Mouse (Mus musculus): ENCODE measurements at regions not wholly inside any gene's neighbourhood (a gene's known extent, or its start where the extent isn't known, plus 50 kb on each side); places are given as distances from the start of the nearest gene placed in this dataset.

GRCm38 (mm10) chr10:43759186-43759905 is 142.2 kb downstream of the Qrsl1 start:
- WGBS: 90% methylated on average over 14 of the region's 14 CpGs
- Histone ChIP-seq H3K36me3 (ENCODE audit: control insufficient read depth, insufficient read depth) (no peaks in the 10 kb centered on the region), H3K4me3 (ENCODE audit: low read depth, low read length) (no peak overlapping the region), H3K27ac (ENCODE audit: low read depth, low read length) (no peak overlapping the region), H3K9me3 (ENCODE audit: control insufficient read depth) (no peaks in the 10 kb centered on the region), H3K9ac (ENCODE audit: low read depth, low read length) (no peak overlapping the region), H3K4me2 (replicated peaks; ENCODE audit: low read depth) (no peak overlapping the region), H3K27me3 (replicated peaks; ENCODE audit: control insufficient read depth, insufficient read depth, low read length) (no peaks in the 10 kb centered on the region), H3K4me1 (replicated peaks; ENCODE audit: control insufficient read depth, insufficient read depth, low read length) (no peaks in the 10 kb centered on the region; the same call in 1 of the 2 replicates)
- TF ChIP-seq CTCF (IDR thresholded peaks at IDR 0.05; ENCODE audit: low read depth): no peak
- ATAC-seq: no peak

GRCm38 (mm10) chr10:43759906-43760281 is 141.7 kb downstream of the Qrsl1 start:
- Histone ChIP-seq H3K27ac (ENCODE audit: low read depth, low read length) (no peak overlapping the region), H3K4me1 (replicated peaks; ENCODE audit: control insufficient read depth, insufficient read depth, low read length) (no peaks in the 10 kb centered on the region; the same call in 1 of the 2 replicates), H3K4me3 (ENCODE audit: low read depth, low read length) (no peak overlapping the region), H3K4me2 (replicated peaks; ENCODE audit: low read depth) (no peak overlapping the region), H3K9me3 (ENCODE audit: control insufficient read depth) (no peaks in the 10 kb centered on the region), H3K27me3 (replicated peaks; ENCODE audit: control insufficient read depth, insufficient read depth, low read length) (no peaks in the 10 kb centered on the region), H3K9ac (ENCODE audit: low read depth, low read length) (no peak overlapping the region), H3K36me3 (ENCODE audit: control insufficient read depth, insufficient read depth) (no peaks in the 10 kb centered on the region)
- WGBS: 86% methylated on average over 5 of the region's 5 CpGs
- no peak for TF ChIP-seq CTCF (IDR thresholded peaks at IDR 0.05; ENCODE audit: low read depth)
- ATAC-seq: no peak

- Histone ChIP-seq H3K4me2 (replicated peaks; ENCODE audit: low read depth) (no peak overlapping the region), H3K27me3 (replicated peaks; ENCODE audit: control insufficient read depth, insufficient read depth, low read length) (no peaks in the 10 kb centered on the region), H3K9me3 (ENCODE audit: control insufficient read depth) (no peaks in the 10 kb centered on the region), H3K9ac (ENCODE audit: low read depth, low read length) (no peak overlapping the region), H3K4me1 (replicated peaks; ENCODE audit: control insufficient read depth, insufficient read depth, low read length) (no peaks in the 10 kb centered on the region; the same call in 1 of the 2 replicates), H3K27ac (ENCODE audit: low read depth, low read length) (no peak overlapping the region), H3K4me3 (ENCODE audit: low read depth, low read length) (no peak overlapping the region), H3K36me3 (ENCODE audit: control insufficient read depth, insufficient read depth) (no peaks in the 10 kb centered on the region)
- 74% methylated on average over 6 of the region's 6 CpGs for WGBS
- no peak for TF ChIP-seq CTCF (IDR thresholded peaks at IDR 0.05; ENCODE audit: low read depth)
- ATAC-seq: no peak
These were observed 139.5 kb downstream of the Qrsl1 start for GRCm38 (mm10) chr10:43761979-43762570.

- no peak for ATAC-seq
- Histone ChIP-seq H3K9me3 (ENCODE audit: control insufficient read depth) (no peaks in the 10 kb centered on the region), H3K36me3 (ENCODE audit: control insufficient read depth, insufficient read depth) (no peaks in the 10 kb centered on the region), H3K4me1 (replicated peaks; ENCODE audit: control insufficient read depth, insufficient read depth, low read length) (no peaks in the 10 kb centered on the region), H3K27me3 (replicated peaks; ENCODE audit: control insufficient read depth, insufficient read depth, low read length) (no peaks in the 10 kb centered on the region), H3K9ac (ENCODE audit: low read depth, low read length) (no peak overlapping the region), H3K4me3 (ENCODE audit: low read depth, low read length) (no peak overlapping the region), H3K4me2 (replicated peaks; ENCODE audit: low read depth) (no peak overlapping the region), H3K27ac (ENCODE audit: low read depth, low read length) (no peak overlapping the region)
- TF ChIP-seq CTCF (IDR thresholded peaks at IDR 0.05; ENCODE audit: low read depth): no peak
- 90% methylated on average over 3 of the region's 3 CpGs for WGBS
These were observed 137.0 kb downstream of the Qrsl1 start for GRCm38 (mm10) chr10:43764581-43764980.

- H3K36me3 ChIP-seq (ENCODE audit: control insufficient read depth, insufficient read depth): no peaks in the 10 kb centered on the region
- TF ChIP-seq CTCF (IDR thresholded peaks at IDR 0.05; ENCODE audit: low read depth): no peak
- no peak for ATAC-seq
- no peaks in the 10 kb centered on the region for H3K9me3 ChIP-seq (ENCODE audit: control insufficient read depth)
- no peaks in the 10 kb centered on the region for H3K4me1 ChIP-seq (replicated peaks; ENCODE audit: control insufficient read depth, insufficient read depth, low read length)
- H3K4me2 ChIP-seq (replicated peaks; ENCODE audit: low read depth): no peak overlapping the region
- H3K27me3 ChIP-seq (replicated peaks; ENCODE audit: control insufficient read depth, insufficient read depth, low read length): no peaks in the 10 kb centered on the region
- no peak overlapping the region for H3K4me3 ChIP-seq (ENCODE audit: low read depth, low read length)
- 80% methylated on average over 1 of the region's 1 CpGs for WGBS
- no peak overlapping the region for H3K9ac ChIP-seq (ENCODE audit: low read depth, low read length)
- no peak overlapping the region for H3K27ac ChIP-seq (ENCODE audit: low read depth, low read length)
These were observed 136.3 kb downstream of the Qrsl1 start for GRCm38 (mm10) chr10:43765275-43765674.

- Histone ChIP-seq H3K36me3 (ENCODE audit: control insufficient read depth, insufficient read depth) (no peaks in the 10 kb centered on the region), H3K9ac (ENCODE audit: low read depth, low read length) (no peak overlapping the region), H3K9me3 (ENCODE audit: control insufficient read depth) (no peaks in the 10 kb centered on the region), H3K27ac (ENCODE audit: low read depth, low read length) (no peak overlapping the region), H3K27me3 (replicated peaks; ENCODE audit: control insufficient read depth, insufficient read depth, low read length) (no peaks in the 10 kb centered on the region), H3K4me2 (replicated peaks; ENCODE audit: low read depth) (no peak overlapping the region), H3K4me3 (ENCODE audit: low read depth, low read length) (no peak overlapping the region), H3K4me1 (replicated peaks; ENCODE audit: control insufficient read depth, insufficient read depth, low read length) (no peaks in the 10 kb centered on the region)
- WGBS: 75% methylated on average over 11 of the region's 11 CpGs
- no peak for ATAC-seq
- TF ChIP-seq CTCF (IDR thresholded peaks at IDR 0.05; ENCODE audit: low read depth): no peak
These were observed 135.6 kb downstream of the Qrsl1 start for GRCm38 (mm10) chr10:43765829-43766486.
